Mouse (Mus musculus) embryonic facial prominence, embryonic 12.5 days (tissue): ENCODE measurements around the gene Zfp108. TPM values are rescaled to one million over a fixed set of nuclear protein-coding genes. Genes with fewer than 3 reads are reported as not detected.
"Not testable (repeated sequence)": the region's sequence is repeated elsewhere in the genome, so short reads cannot be mapped to it uniquely, and the experiment has no call there.

Experiments used
- ATAC-seq: fragments of 200-750 bp; cut with Nextera tagmentation; 2 replicates; pipeline ENCODE4 v1.8.0; 2017; ENCODE audit not compliant: insufficient number of reproducible peaks, insufficient read depth, low FRiP score, low TSS enrichment
- H3K27ac ChIP-seq: fragments of 300-500 bp; sonication (generic); 2 replicates; pipeline ENCODE4 v1.5.1; 2016; ENCODE audit warnings: mild to moderate bottlenecking
- H3K27me3 ChIP-seq: fragments of 300-500 bp; sonication (generic); 2 replicates; pipeline ENCODE4 v1.6.1; 2016; ENCODE audit warnings: mild to moderate bottlenecking, moderate library complexity
- H3K36me3 ChIP-seq: fragments of 300-500 bp; sonication (generic); 2 replicates; pipeline ENCODE4 v1.6.1; 2016; ENCODE audit warnings: mild to moderate bottlenecking
- H3K4me1 ChIP-seq: fragments of 300-500 bp; sonication (generic); 2 replicates; pipeline ENCODE4 v1.6.1; 2016
- H3K4me2 ChIP-seq: fragments of 300-500 bp; sonication (generic); replicated peaks from 2 replicates; pipeline ENCODE4 v1.6.1; 2016; ENCODE audit warnings: mild to moderate bottlenecking, moderate library complexity
- H3K4me3 ChIP-seq: fragments of 300-500 bp; sonication (generic); 2 replicates; pipeline ENCODE4 v1.5.1; 2016; ENCODE audit warnings: mild to moderate bottlenecking
- H3K9ac ChIP-seq: fragments of 300-500 bp; sonication (generic); 2 replicates; pipeline ENCODE4 v1.6.1; 2016; ENCODE audit warnings: mild to moderate bottlenecking, moderate library complexity
- H3K9me3 ChIP-seq: fragments of 300-500 bp; sonication (generic); 2 replicates; pipeline ENCODE4 v1.6.1; 2016; ENCODE audit warnings: mild to moderate bottlenecking, moderate library complexity
- WGBS: fragments of 180-500 bp; shearing (Covaris S2); methylation state at CpG from one replicate; pipeline ENCODE4 v1.1.7; 2016; 5-methylcytosine and 5-hydroxymethylcytosine counted together
- polyA plus RNA-seq: library from polyadenylated mRNA; unstranded; fragments of >200 nt; fragmentation: Nextera tagmentation; extraction: Ambion mirVana; gene quantifications from 2 replicates; pipeline ENCODE4 v1.2.1, GENCODE M21; 2016

The Zfp108 gene
- polyA plus RNA-seq, 1 experiment from 2014 or later: 5.3 TPM

DNA sequence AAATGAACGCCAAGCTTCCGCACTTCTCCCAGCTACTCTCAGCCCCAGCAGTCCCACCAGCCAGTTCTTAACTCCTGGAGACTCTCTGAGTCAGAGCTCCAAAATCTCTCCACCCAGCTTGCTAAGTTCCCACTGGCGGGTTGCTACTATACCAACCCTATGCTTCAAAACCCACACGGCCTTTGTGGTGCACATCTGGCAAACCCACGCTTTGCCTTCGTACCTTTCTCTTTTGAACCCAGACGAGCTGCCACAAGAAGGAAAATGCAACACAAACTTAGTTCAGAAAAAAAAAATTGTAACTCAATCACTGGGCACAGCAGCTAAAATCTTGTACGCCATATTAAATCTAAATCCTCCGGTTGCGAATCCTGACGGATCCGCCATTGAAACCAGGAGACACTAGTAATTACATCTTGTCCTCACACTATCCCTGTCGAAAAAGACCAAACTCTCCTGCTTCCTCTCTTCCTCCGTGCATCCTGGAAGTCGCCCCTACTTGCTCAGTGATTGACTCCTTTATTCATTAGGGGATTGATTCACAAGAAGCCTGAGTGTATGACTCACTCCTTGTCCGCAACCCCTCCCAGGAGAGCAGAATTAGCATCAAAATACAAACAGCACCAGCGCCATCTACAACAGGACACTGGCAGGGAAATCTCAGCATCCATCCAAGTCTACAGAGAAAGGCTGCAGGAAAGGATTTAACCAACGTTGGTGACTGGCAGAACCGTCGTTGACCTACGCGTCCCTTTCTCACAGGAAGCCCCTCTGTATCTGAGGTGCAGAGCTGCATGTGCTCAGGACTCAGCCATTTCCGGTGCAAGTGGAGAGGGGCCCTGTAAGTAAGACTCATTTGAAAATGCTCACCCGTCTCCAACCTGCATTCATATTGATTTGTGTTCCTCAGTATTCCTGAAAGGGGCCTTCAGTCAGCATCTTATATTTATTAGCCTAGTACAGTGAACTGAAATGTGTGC lies 13.9 kb downstream of the Zfp108 start:
- ATAC-seq: no peak
- WGBS: 70% methylated on average over 24 of the region's 24 CpGs
- no peak overlapping the region for H3K4me2 ChIP-seq
- H3K4me3 ChIP-seq: no peak overlapping the region
- no peaks in the 10 kb centered on the region for H3K9me3 ChIP-seq
- H3K36me3 ChIP-seq: peaks cover 7% of the 10 kb centered on the region; the same call in 1 of the 2 replicates
- no peaks in the 10 kb centered on the region for H3K27me3 ChIP-seq
- no peak overlapping the region for H3K9ac ChIP-seq
- no peak overlapping the region for H3K27ac ChIP-seq
- peaks cover 4% of the 10 kb centered on the region; the same call in 1 of the 2 replicates for H3K4me1 ChIP-seq

- peaks cover 15% of the 10 kb centered on the region for H3K36me3 ChIP-seq
- H3K9ac ChIP-seq: no peak overlapping the region
- no peak overlapping the region for H3K27ac ChIP-seq
- 71% methylated on average over 3 of the region's 3 CpGs for WGBS
- no peaks in the 10 kb centered on the region for H3K9me3 ChIP-seq
- no peak for ATAC-seq
- no peaks in the 10 kb centered on the region for H3K27me3 ChIP-seq
- H3K4me1 ChIP-seq: peaks cover 4% of the 10 kb centered on the region; the same call in 1 of the 2 replicates
- peak overlapping the region; percentile 68; the same call in 1 of the 2 replicates for H3K4me2 ChIP-seq
- H3K4me3 ChIP-seq: peak overlapping the region; percentile 56; the same call in 1 of the 2 replicates
Measured at GRCm38 (mm10) chr7:24269256-24269655, 14.7 kb downstream of the Zfp108 start.

DNA sequence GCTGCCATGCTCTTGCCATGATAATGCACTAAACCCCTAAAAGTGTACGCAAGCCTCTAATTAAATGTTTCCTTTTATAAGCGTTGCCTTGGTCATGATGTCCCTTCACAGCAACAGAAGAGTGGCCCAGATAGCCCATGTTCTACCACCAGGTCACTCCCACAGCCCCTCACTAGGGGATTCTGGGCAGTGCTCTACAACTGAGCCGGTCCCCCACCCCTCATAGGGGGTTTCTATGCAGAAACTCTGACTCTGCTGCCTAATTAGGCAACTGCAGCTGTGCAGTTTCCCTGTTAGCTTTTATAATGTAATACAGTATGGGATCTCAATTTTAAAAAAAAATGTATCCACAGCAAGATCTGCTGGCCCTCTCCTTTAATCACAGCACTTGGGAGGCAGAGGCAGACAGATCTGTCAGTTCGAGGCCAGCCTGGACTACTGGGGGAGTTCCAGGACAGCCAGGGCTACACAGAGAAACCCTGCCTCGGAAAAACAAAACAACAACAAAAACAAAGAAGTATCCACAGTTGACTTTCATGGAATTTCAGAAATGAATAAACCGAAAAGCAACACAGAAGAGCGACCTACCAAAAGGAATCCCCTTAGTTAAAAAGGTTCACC lies 15.2 kb downstream of the Zfp108 start:
- ATAC-seq: peak; percentile 38
- Histone ChIP-seq H3K36me3 (peaks cover 20% of the 10 kb centered on the region), H3K4me3 (peak overlapping the region; percentile 56), H3K9ac (peak overlapping the region; percentile 66), H3K4me2 (peak overlapping the region; percentile 68), H3K27ac (no peak overlapping the region), H3K4me1 (peaks cover 4% of the 10 kb centered on the region; the same call in 1 of the 2 replicates), H3K9me3 (no peaks in the 10 kb centered on the region), H3K27me3 (no peaks in the 10 kb centered on the region)
- 35% methylated on average over 7 of the region's 7 CpGs for WGBS

- ATAC-seq: peak; percentile 94
- WGBS: 0% methylated on average over 12 of the region's 12 CpGs
- Histone ChIP-seq H3K4me1 (peaks cover 4% of the 10 kb centered on the region; the same call in 1 of the 2 replicates), H3K36me3 (peaks cover 25% of the 10 kb centered on the region), H3K27me3 (no peaks in the 10 kb centered on the region), H3K27ac (no peak within 1 kb of the TSS), H3K4me3 (peak within 1 kb of the TSS; percentile 56), H3K4me2 (peak within 1 kb of the TSS; percentile 68), H3K9ac (peak within 1 kb of the TSS; percentile 66), H3K9me3 (no peaks in the 10 kb centered on the region)
Measured at GRCm38 (mm10) chr7:24270288-24270672, 15.7 kb downstream of the Zfp108 start, which contains the start of gene Zfp93. TSS of gene Zfp93 (plus strand) at chr7:24270420.

- H3K9me3 ChIP-seq: no peaks in the 10 kb centered on the region
- H3K27ac ChIP-seq: no peak overlapping the region
- H3K36me3 ChIP-seq: peaks cover 31% of the 10 kb centered on the region
- 94% methylated on average over 6 of the region's 6 CpGs for WGBS
- no peak overlapping the region for H3K4me3 ChIP-seq
- no peak for ATAC-seq
- H3K27me3 ChIP-seq: no peaks in the 10 kb centered on the region
- no peak overlapping the region for H3K9ac ChIP-seq
- peak overlapping the region; percentile 68; the same call in 1 of the 2 replicates for H3K4me2 ChIP-seq
- H3K4me1 ChIP-seq: peaks cover 4% of the 10 kb centered on the region; the same call in 1 of the 2 replicates
Measured at GRCm38 (mm10) chr7:24271191-24271590, 16.6 kb downstream of the Zfp108 start.

GRCm38 (mm10) chr7:24274456-24274855 lies 19.9 kb downstream of the Zfp108 start:
- WGBS: 91% methylated on average over 4 of the region's 4 CpGs
- Histone ChIP-seq H3K27me3 (no peaks in the 10 kb centered on the region), H3K9ac (no peak overlapping the region), H3K4me1 (peaks cover 4% of the 10 kb centered on the region; the same call in 1 of the 2 replicates), H3K9me3 (no peaks in the 10 kb centered on the region), H3K36me3 (peaks cover 34% of the 10 kb centered on the region), H3K27ac (no peak overlapping the region), H3K4me3 (no peak overlapping the region), H3K4me2 (no peak overlapping the region)
- no peak for ATAC-seq

GRCm38 (mm10) chr7:24278771-24279170 lies 24.2 kb downstream of the Zfp108 start:
- H3K4me2 ChIP-seq, H3K9ac ChIP-seq, H3K27ac ChIP-seq, ATAC-seq, H3K4me1 ChIP-seq, H3K4me3 ChIP-seq, H3K9me3 ChIP-seq, H3K27me3 ChIP-seq: not testable (repeated sequence)
- 86% methylated on average over 3 of the region's 3 CpGs for WGBS
- H3K36me3 ChIP-seq: peaks cover 24% of the 10 kb centered on the region

DNA sequence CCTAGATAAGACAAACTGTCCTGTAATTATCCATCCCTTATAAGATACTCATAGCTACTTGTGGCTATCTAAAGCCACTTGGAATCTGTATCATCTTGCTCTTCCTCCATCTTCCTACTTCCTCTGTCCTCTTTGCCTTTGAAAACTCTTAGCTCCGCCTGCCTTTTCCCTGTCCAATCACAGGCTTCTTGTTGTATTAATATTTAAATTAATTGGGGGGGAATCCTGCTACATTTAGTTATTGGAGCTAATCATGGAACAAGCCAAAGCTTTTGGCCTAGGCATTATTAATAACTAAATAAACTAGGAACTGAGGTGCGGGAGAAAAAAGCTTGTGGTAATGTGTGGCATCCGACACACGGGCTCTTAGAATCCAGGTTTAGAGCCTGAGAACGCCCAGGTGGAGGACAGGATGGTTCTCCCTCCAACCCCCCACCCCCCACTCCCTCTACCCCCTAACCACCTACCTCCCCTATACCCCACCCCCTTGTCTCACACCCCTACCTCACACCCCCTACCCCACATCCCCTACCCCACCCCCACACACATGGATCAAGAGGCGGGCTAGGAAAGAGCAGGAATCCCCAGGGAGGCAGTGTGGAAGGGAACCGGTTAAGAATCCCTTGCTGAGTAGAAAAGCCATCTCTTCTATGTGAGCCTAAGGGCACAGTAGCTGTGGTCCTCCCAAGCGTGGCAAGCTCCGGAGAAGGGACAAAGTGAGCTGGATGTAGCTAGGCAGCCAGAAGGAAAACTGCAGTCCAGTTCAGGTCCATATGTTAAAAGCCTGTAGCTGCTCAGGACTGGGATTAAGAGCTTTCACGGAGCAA lies 25.6 kb downstream of the Zfp108 start:
- ATAC-seq: no peak
- 53% methylated on average over 10 of the region's 10 CpGs for WGBS

GRCm38 (mm10) chr7:24280858-24281145 lies 26.2 kb downstream of the Zfp108 start:
- Histone ChIP-seq H3K9ac (no peak overlapping the region), H3K9me3 (no peaks in the 10 kb centered on the region), H3K4me1 (no peaks in the 10 kb centered on the region), H3K36me3 (peaks cover 5% of the 10 kb centered on the region; the same call in 1 of the 2 replicates), H3K27me3 (no peaks in the 10 kb centered on the region), H3K4me2 (no peak overlapping the region), H3K4me3 (no peak overlapping the region), H3K27ac (no peak overlapping the region)
- ATAC-seq: no peak
- 53% methylated on average over 4 of the region's 4 CpGs for WGBS

More for the DNA sequence above, 25.6 kb downstream of the Zfp108 start:
- Histone ChIP-seq H3K27ac (no peak overlapping the region), H3K36me3 (peaks cover 10% of the 10 kb centered on the region), H3K27me3 (no peaks in the 10 kb centered on the region), H3K4me2 (no peak overlapping the region), H3K9ac (no peak overlapping the region), H3K4me1 (no peaks in the 10 kb centered on the region), H3K9me3 (no peaks in the 10 kb centered on the region), H3K4me3 (no peak overlapping the region)

GRCm38 (mm10) chr7:24286090-24286489 lies 31.5 kb downstream of the Zfp108 start:
- Histone ChIP-seq H3K36me3 (peaks cover 43% of the 10 kb centered on the region), H3K4me1 (no peaks in the 10 kb centered on the region), H3K9ac (no peak overlapping the region), H3K27ac (no peak overlapping the region), H3K9me3 (no peaks in the 10 kb centered on the region), H3K4me3 (no peak overlapping the region), H3K4me2 (no peak overlapping the region), H3K27me3 (no peaks in the 10 kb centered on the region)
- no peak for ATAC-seq
- 56% methylated on average over 4 of the region's 4 CpGs for WGBS

- Histone ChIP-seq H3K4me2 (no peak overlapping the region), H3K4me1 (no peaks in the 10 kb centered on the region), H3K27ac (no peak overlapping the region), H3K9ac (no peak overlapping the region), H3K27me3 (no peaks in the 10 kb centered on the region), H3K4me3 (no peak overlapping the region), H3K9me3 (no peaks in the 10 kb centered on the region), H3K36me3 (peaks cover 51% of the 10 kb centered on the region)
- WGBS: 78% methylated on average over 4 of the region's 4 CpGs
- no peak for ATAC-seq
Measured at GRCm38 (mm10) chr7:24286916-24287315, 32.3 kb downstream of the Zfp108 start.
